Mouse (Mus musculus) retina, postnatal 7 days (tissue): Measurements from ENCODE around the gene Rhox12.

Source experiments
- DNase-seq: peaks from one replicate; pipeline ENCODE4 v3.0.0-alpha.2; 2012; ENCODE audit warnings: low read depth, low spot score

Gene Rhox12

GRCm38 (mm10) chrX:38110807-38111206 lies at the start of gene Rhox12:
Rhox12 (minus strand) TSS chrX:38110907.
- no peak for DNase-seq

- DNase-seq, result no peak
These were observed 48.4 kb upstream of the Rhox12 start for GRCm38 (mm10) chrX:38159097-38159496.

GRCm38 (mm10) chrX:38121478-38121877 lies 10.8 kb upstream of the Rhox12 start:
- DNase-seq, result no peak

- DNase-seq, result no peak
These were observed 10.3 kb upstream of the Rhox12 start, which contains the start of gene Rhox13 for GRCm38 (mm10) chrX:38120982-38121381. Rhox13 (plus strand) TSS chrX:38121219.

GRCm38 (mm10) chrX:38085041-38085440 lies 25.7 kb downstream of the Rhox12 start, which contains the start of gene Rhox11:
Rhox11 (minus strand) TSS chrX:38085141.
- DNase-seq, result no peak

- no peak for DNase-seq
These were observed 26.5 kb downstream of the Rhox12 start for GRCm38 (mm10) chrX:38084226-38084625.

- DNase-seq, result no peak
These were observed 44.5 kb downstream of the Rhox12 start, which contains the start of gene Rhox10 for GRCm38 (mm10) chrX:38066175-38066574. Rhox10 (plus strand) TSS chrX:38066475.

GRCm38 (mm10) chrX:38061544-38061943 lies 49.2 kb downstream of the Rhox12 start:
- no peak for DNase-seq
